Mouse (Mus musculus) midbrain, postnatal 0 days (tissue): ENCODE results near the gene Nup210l. TPM values are rescaled to one million over a fixed set of nuclear protein-coding genes. Genes with fewer than 3 reads are reported as not detected.

ENCODE experiments used
- ATAC-seq: fragments of 200-750 bp; cut with Nextera tagmentation; 2 replicates; pipeline ENCODE4 v1.8.0; 2017; ENCODE audit warnings: moderate number of reproducible peaks, mild to moderate bottlenecking, moderate TSS enrichment, moderate library complexity; ENCODE audit not compliant: low FRiP score
- DNase-seq: peaks from one replicate; pipeline ENCODE4 v3.0.0-alpha.2; 2015; ENCODE audit warnings: low spot score
- H3K27ac ChIP-seq: fragments of 300-500 bp; sonication (generic); 2 replicates; pipeline ENCODE4 v1.5.1; 2014; ENCODE audit warnings: low read depth, mild to moderate bottlenecking, low read length, mixed read lengths
- H3K27me3 ChIP-seq: fragments of 300-500 bp; sonication (generic); 2 replicates; pipeline ENCODE4 v1.6.1; 2014; ENCODE audit warnings: low read length, control low read depth, mixed read lengths; ENCODE audit not compliant: insufficient read depth
- H3K36me3 ChIP-seq: fragments of 300-500 bp; sonication (generic); 2 replicates; pipeline ENCODE4 v1.6.1; 2014; ENCODE audit warnings: low read length, control low read depth, mixed read lengths; ENCODE audit not compliant: insufficient read depth
- H3K4me1 ChIP-seq: fragments of 300-500 bp; sonication (generic); 2 replicates; pipeline ENCODE4 v1.6.1; 2014; ENCODE audit warnings: mild to moderate bottlenecking, control low read depth, antibody characterized with exemption, low read length, mixed read lengths; ENCODE audit not compliant: insufficient read depth
- H3K4me2 ChIP-seq: fragments of 300-500 bp; sonication (generic); 2 replicates; pipeline ENCODE4 v1.6.1; 2014; ENCODE audit warnings: low read depth, mild to moderate bottlenecking, low read length, mixed read lengths; ENCODE audit not compliant: poor library complexity, severe bottlenecking
- H3K4me3 ChIP-seq: fragments of 300-500 bp; sonication (generic); 2 replicates; pipeline ENCODE4 v1.5.1; 2014; ENCODE audit warnings: low read depth, mild to moderate bottlenecking, low read length, moderate library complexity
- H3K9ac ChIP-seq: fragments of 300-500 bp; sonication (generic); replicated peaks from 2 replicates; pipeline ENCODE4 v1.6.1; 2014; ENCODE audit warnings: mild to moderate bottlenecking, low read length, moderate library complexity, mixed read lengths; ENCODE audit not compliant: poor library complexity, severe bottlenecking
- H3K9me3 ChIP-seq: fragments of 300-500 bp; sonication (generic); 2 replicates; pipeline ENCODE4 v1.6.1; 2016; ENCODE audit warnings: low read length, control low read depth
- CTCF ChIP-seq: IDR thresholded peaks from 2 replicates; pipeline ENCODE4 v1.5.1; 2016; ENCODE audit warnings: antibody characterized with exemption, mild to moderate bottlenecking
- WGBS: fragments of 180-500 bp; shearing (Covaris S2); extraction: QIAGEN DNeasy Blood & Tissue Kit; methylation state at CpG from one replicate; pipeline ENCODE4 v1.1.7; 2014; 5-methylcytosine and 5-hydroxymethylcytosine counted together
- polyA plus RNA-seq: library from polyadenylated mRNA; unstranded; fragments of >200 nt; fragmentation: Nextera tagmentation; extraction: Ambion mirVana; gene quantifications from 2 replicates; pipeline ENCODE4 v1.2.1, GENCODE M21; 2015
- total RNA-seq: library from RNA; depleted of rRNA; stranded (reverse); fragments of >200 nt; gene quantifications from 2 replicates; pipeline ENCODE4 v1.2.3, GENCODE M21; 2014

Gene Nup210l
- total and polyA plus RNA-seq, 2 experiments from 2014 or later, result 0.17 to 0.55 TPM

DNA sequence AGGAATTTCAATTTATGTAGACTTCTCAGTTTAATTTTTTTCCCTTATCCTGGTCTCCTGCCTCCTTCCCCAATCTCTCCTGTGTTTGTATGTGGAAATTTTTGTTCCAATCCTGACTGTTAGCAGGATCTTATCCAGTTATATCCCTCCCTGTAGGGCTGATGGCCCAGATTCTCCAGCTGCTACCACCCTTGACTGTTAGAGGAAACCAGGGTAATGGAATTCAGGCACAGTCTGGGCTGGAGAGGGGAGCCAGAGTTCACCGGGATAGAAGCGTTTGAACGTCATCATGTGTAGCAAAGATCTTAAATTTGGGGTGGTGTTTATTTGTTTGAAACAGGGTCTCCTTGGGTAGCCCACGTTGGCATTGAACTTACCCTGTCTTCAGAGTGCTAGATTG is 19.1 kb upstream of the Nup210l start:
- no peak for TF ChIP-seq CTCF
- no peaks in the 10 kb centered on the region for H3K27me3 ChIP-seq
- 84% methylated on average over 4 of the region's 4 CpGs for WGBS
- DNase-seq (peak; percentile 8), ATAC-seq (no peak)
- no peaks in the 10 kb centered on the region for H3K9me3 ChIP-seq
- no peak overlapping the region for H3K9ac ChIP-seq
- no peak overlapping the region for H3K4me2 ChIP-seq
- H3K4me3 ChIP-seq, result no peak overlapping the region
- H3K4me1 ChIP-seq, result peaks cover 18% of the 10 kb centered on the region
- H3K36me3 ChIP-seq, result peaks cover 25% of the 10 kb centered on the region
- H3K27ac ChIP-seq, result no peak overlapping the region

DNA sequence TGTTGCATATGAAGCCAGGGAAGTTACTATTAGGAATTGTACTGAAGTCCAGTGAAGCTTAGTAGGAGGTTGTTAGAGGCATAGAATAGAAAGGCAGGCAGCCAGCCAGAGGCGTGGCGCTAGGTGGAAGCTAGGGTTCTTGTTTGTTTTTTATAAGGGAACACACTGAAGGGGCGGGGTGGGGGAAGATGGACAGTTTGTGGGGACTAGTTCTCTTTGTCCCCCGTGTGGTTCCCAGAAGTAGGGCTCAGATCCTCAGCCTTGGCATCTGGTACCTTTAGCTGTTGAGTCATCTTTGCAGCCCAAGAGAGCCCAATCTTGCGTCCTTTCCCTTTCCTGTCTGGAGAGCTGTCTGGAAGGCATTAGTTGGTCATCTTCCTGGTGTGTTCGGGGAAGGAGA is 18.7 kb upstream of the Nup210l start:
- peaks cover 30% of the 10 kb centered on the region for H3K36me3 ChIP-seq
- H3K4me3 ChIP-seq, result no peak overlapping the region
- no peak overlapping the region; the same call in 1 of the 2 replicates for H3K27ac ChIP-seq
- H3K4me2 ChIP-seq, result no peak overlapping the region
- TF ChIP-seq CTCF, result no peak
- peaks cover 18% of the 10 kb centered on the region for H3K4me1 ChIP-seq
- DNase-seq (no peak), ATAC-seq (no peak)
- no peak overlapping the region for H3K9ac ChIP-seq
- H3K27me3 ChIP-seq, result no peaks in the 10 kb centered on the region
- WGBS, result 89% methylated on average over 6 of the region's 6 CpGs
- no peaks in the 10 kb centered on the region for H3K9me3 ChIP-seq

- H3K4me2 ChIP-seq, result no peak overlapping the region
- ATAC-seq (no peak), DNase-seq (no peak)
- no peaks in the 10 kb centered on the region for H3K27me3 ChIP-seq
- H3K36me3 ChIP-seq, result peaks cover 36% of the 10 kb centered on the region
- no peak overlapping the region for H3K27ac ChIP-seq
- H3K4me1 ChIP-seq, result peaks cover 17% of the 10 kb centered on the region
- H3K9me3 ChIP-seq, result no peaks in the 10 kb centered on the region
- no peak for TF ChIP-seq CTCF
- 95% methylated on average over 5 of the region's 5 CpGs for WGBS
- H3K4me3 ChIP-seq, result no peak overlapping the region
- H3K9ac ChIP-seq, result no peak overlapping the region
Measured at GRCm38 (mm10) chr3:90086068-90086467, 17.9 kb upstream of the Nup210l start.

GRCm38 (mm10) chr3:90088617-90089016 is 15.3 kb upstream of the Nup210l start:
- Histone ChIP-seq H3K4me2 (no peak overlapping the region), H3K27me3 (no peaks in the 10 kb centered on the region), H3K27ac (no peak overlapping the region), H3K4me3 (no peak overlapping the region), H3K9ac (no peak overlapping the region), H3K4me1 (peaks cover 6% of the 10 kb centered on the region), H3K9me3 (no peaks in the 10 kb centered on the region), H3K36me3 (peaks cover 59% of the 10 kb centered on the region)
- 100% methylated on average over 2 of the region's 2 CpGs for WGBS
- no peak for TF ChIP-seq CTCF
- DNase-seq (no peak), ATAC-seq (no peak)

- DNase-seq (no peak), ATAC-seq (no peak)
- Histone ChIP-seq H3K27ac (no peak overlapping the region), H3K9me3 (no peaks in the 10 kb centered on the region), H3K4me1 (no peaks in the 10 kb centered on the region), H3K4me3 (no peak overlapping the region), H3K36me3 (peaks cover 63% of the 10 kb centered on the region), H3K9ac (no peak overlapping the region), H3K4me2 (no peak overlapping the region), H3K27me3 (no peaks in the 10 kb centered on the region)
- TF ChIP-seq CTCF, result no peak
- WGBS, result 93% methylated on average over 6 of the region's 6 CpGs
Measured at GRCm38 (mm10) chr3:90090892-90091291, 13.0 kb upstream of the Nup210l start.

- Histone ChIP-seq H3K36me3 (peaks cover 50% of the 10 kb centered on the region), H3K9me3 (no peaks in the 10 kb centered on the region), H3K4me2 (no peak overlapping the region), H3K27ac (no peak overlapping the region), H3K4me3 (no peak overlapping the region), H3K4me1 (no peaks in the 10 kb centered on the region), H3K27me3 (no peaks in the 10 kb centered on the region), H3K9ac (no peak overlapping the region)
- DNase-seq (no peak), ATAC-seq (no peak)
- no peak for TF ChIP-seq CTCF
- 91% methylated on average over 3 of the region's 3 CpGs for WGBS
Measured at GRCm38 (mm10) chr3:90094453-90094852, 9.5 kb upstream of the Nup210l start.

DNA sequence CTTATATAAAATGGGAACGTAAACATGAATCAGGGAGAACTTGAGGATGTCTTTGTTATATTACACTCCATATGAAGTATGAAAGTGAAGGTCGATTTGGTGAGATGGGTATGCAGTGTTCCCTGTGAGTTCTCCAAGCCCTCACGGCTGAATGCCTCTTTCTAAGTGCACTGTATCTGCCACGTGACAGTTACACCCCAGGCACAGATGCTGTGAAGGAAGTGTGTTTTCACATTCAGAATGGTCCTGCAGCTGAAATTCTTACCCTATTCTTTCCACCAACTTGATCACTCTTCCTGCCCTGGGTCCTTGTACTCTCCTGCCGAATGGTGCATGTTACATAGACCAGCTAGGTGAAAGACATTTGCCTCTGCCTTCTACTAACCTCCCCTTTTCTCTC is 6.0 kb upstream of the Nup210l start:
- WGBS, result 87% methylated on average over 5 of the region's 5 CpGs
- Histone ChIP-seq H3K36me3 (peaks cover 24% of the 10 kb centered on the region), H3K27ac (no peak overlapping the region), H3K4me1 (no peaks in the 10 kb centered on the region), H3K9ac (no peak overlapping the region), H3K27me3 (no peaks in the 10 kb centered on the region), H3K9me3 (no peaks in the 10 kb centered on the region), H3K4me3 (no peak overlapping the region), H3K4me2 (no peak overlapping the region)
- TF ChIP-seq CTCF, result no peak
- DNase-seq, result no peak
- ATAC-seq, result no peak
